Mouse (Mus musculus): ENCODE measurements around the gene Gnat3. TPM values are rescaled to one million over a fixed set of nuclear protein-coding genes. Genes with fewer than 3 reads are reported as not detected.
"Not testable (repeated sequence)": the region's sequence is repeated elsewhere in the genome, so short reads cannot be mapped to it uniquely, and the experiment has no call there.

The Gnat3 gene
- not detected in 2 replicates for polyA plus RNA-seq (2015; fragmentation: Nextera tagmentation; extraction: Ambion mirVana)

GRCm38 (mm10) chr5:17962249-17962648 lies at the start of gene Gnat3:
Gene Gnat3, plus strand, starts transcription at chr5:17962549.
- no peak within 1 kb of the TSS for H3K27ac ChIP-seq (ENCODE audit: low read length)
- no peaks in the 10 kb centered on the region for H3K27me3 ChIP-seq (ENCODE audit: control insufficient read depth, insufficient read depth, low read depth, low read length)
- no peak for ATAC-seq (ENCODE audit: low read depth)
- H3K36me3 ChIP-seq (ENCODE audit: control insufficient read depth, insufficient read depth) = no peaks in the 10 kb centered on the region
- no peak within 1 kb of the TSS for H3K9ac ChIP-seq (ENCODE audit: low read depth, low read length)
- 74% methylated on average over 5 of the region's 5 CpGs for WGBS (ENCODE audit: insufficient replicate concordance)
- H3K9me3 ChIP-seq (replicated peaks; ENCODE audit: control insufficient read depth, low read length) = no peaks in the 10 kb centered on the region
- H3K4me1 ChIP-seq (ENCODE audit: control insufficient read depth, low read depth, low read length) = no peaks in the 10 kb centered on the region
- no peak within 1 kb of the TSS for H3K4me2 ChIP-seq (ENCODE audit: low read depth, low read length)
- no peak within 1 kb of the TSS for H3K4me3 ChIP-seq (ENCODE audit: low read depth, low read length)

- H3K9ac ChIP-seq (ENCODE audit: low read depth, low read length) = no peak overlapping the region
- H3K4me1 ChIP-seq (ENCODE audit: control insufficient read depth, low read depth, low read length) = no peaks in the 10 kb centered on the region
- WGBS (ENCODE audit: insufficient replicate concordance) = 63% methylated on average over 5 of the region's 5 CpGs
- H3K27me3 ChIP-seq (ENCODE audit: control insufficient read depth, insufficient read depth, low read depth, low read length) = no peaks in the 10 kb centered on the region
- no peak overlapping the region for H3K4me3 ChIP-seq (ENCODE audit: low read depth, low read length)
- ATAC-seq (ENCODE audit: low read depth) = no peak
- H3K4me2 ChIP-seq (ENCODE audit: low read depth, low read length) = no peak overlapping the region
- H3K36me3 ChIP-seq (ENCODE audit: control insufficient read depth, insufficient read depth) = no peaks in the 10 kb centered on the region
- H3K27ac ChIP-seq (ENCODE audit: low read length) = no peak overlapping the region
- no peaks in the 10 kb centered on the region for H3K9me3 ChIP-seq (replicated peaks; ENCODE audit: control insufficient read depth, low read length)
Observed at GRCm38 (mm10) chr5:17918966-17919365, 43.4 kb upstream of the Gnat3 start.

- Histone ChIP-seq H3K4me1 (ENCODE audit: control insufficient read depth, low read depth, low read length) (no peaks in the 10 kb centered on the region), H3K36me3 (ENCODE audit: control insufficient read depth, insufficient read depth) (no peaks in the 10 kb centered on the region), H3K9me3 (replicated peaks; ENCODE audit: control insufficient read depth, low read length) (no peaks in the 10 kb centered on the region), H3K4me3 (ENCODE audit: low read depth, low read length) (no peak overlapping the region), H3K4me2 (ENCODE audit: low read depth, low read length) (no peak overlapping the region), H3K27ac (ENCODE audit: low read length) (no peak overlapping the region), H3K9ac (ENCODE audit: low read depth, low read length) (no peak overlapping the region), H3K27me3 (ENCODE audit: control insufficient read depth, insufficient read depth, low read depth, low read length) (no peaks in the 10 kb centered on the region)
- ATAC-seq (ENCODE audit: low read depth) = no peak
- 63% methylated on average over 3 of the region's 3 CpGs for whole genome bisulfite sequencing (ENCODE audit: insufficient replicate concordance)
Observed at GRCm38 (mm10) chr5:17923648-17924047, 38.7 kb upstream of the Gnat3 start.

GRCm38 (mm10) chr5:17924085-17924518 lies 38.2 kb upstream of the Gnat3 start:
- H3K9ac ChIP-seq (ENCODE audit: low read depth, low read length) = no peak overlapping the region
- no peak for ATAC-seq (ENCODE audit: low read depth)
- no peaks in the 10 kb centered on the region for H3K4me1 ChIP-seq (ENCODE audit: control insufficient read depth, low read depth, low read length)
- 32% methylated on average over 2 of the region's 2 CpGs for WGBS (ENCODE audit: insufficient replicate concordance)
- no peak overlapping the region for H3K4me2 ChIP-seq (ENCODE audit: low read depth, low read length)
- H3K36me3 ChIP-seq (ENCODE audit: control insufficient read depth, insufficient read depth) = no peaks in the 10 kb centered on the region
- no peak overlapping the region for H3K27ac ChIP-seq (ENCODE audit: low read length)
- no peaks in the 10 kb centered on the region for H3K9me3 ChIP-seq (replicated peaks; ENCODE audit: control insufficient read depth, low read length)
- H3K27me3 ChIP-seq (ENCODE audit: control insufficient read depth, insufficient read depth, low read depth, low read length) = no peaks in the 10 kb centered on the region
- no peak overlapping the region for H3K4me3 ChIP-seq (ENCODE audit: low read depth, low read length)

DNA sequence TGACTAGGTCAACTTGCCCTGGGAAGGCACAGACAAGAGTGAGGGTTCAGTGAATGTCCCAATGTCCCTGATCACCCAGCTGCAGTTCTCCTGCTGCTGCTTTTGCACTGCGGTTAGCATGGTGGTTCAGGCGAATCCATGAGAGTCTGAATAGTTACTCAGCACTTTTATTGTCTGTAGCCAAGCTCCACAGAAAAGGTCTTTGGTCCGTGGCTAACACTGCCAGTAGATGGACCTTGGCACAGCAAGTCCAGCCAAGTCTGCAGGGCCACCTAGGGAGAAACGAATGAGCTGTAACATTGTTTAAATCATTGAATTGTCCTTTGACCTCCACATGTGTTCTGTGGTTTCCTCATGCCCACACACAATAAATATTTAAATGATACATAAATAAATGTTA lies 33.9 kb upstream of the Gnat3 start:
- H3K4me3 ChIP-seq (ENCODE audit: low read depth, low read length) = no peak overlapping the region
- WGBS (ENCODE audit: insufficient replicate concordance) = 36% methylated on average over 4 of the region's 4 CpGs
- H3K36me3 ChIP-seq (ENCODE audit: control insufficient read depth, insufficient read depth) = no peaks in the 10 kb centered on the region
- H3K4me2 ChIP-seq (ENCODE audit: low read depth, low read length) = no peak overlapping the region
- no peaks in the 10 kb centered on the region for H3K9me3 ChIP-seq (replicated peaks; ENCODE audit: control insufficient read depth, low read length)
- no peak overlapping the region for H3K9ac ChIP-seq (ENCODE audit: low read depth, low read length)
- H3K27ac ChIP-seq (ENCODE audit: low read length) = no peak overlapping the region
- no peaks in the 10 kb centered on the region for H3K27me3 ChIP-seq (ENCODE audit: control insufficient read depth, insufficient read depth, low read depth, low read length)
- no peak for ATAC-seq (ENCODE audit: low read depth)
- H3K4me1 ChIP-seq (ENCODE audit: control insufficient read depth, low read depth, low read length) = no peaks in the 10 kb centered on the region

DNA sequence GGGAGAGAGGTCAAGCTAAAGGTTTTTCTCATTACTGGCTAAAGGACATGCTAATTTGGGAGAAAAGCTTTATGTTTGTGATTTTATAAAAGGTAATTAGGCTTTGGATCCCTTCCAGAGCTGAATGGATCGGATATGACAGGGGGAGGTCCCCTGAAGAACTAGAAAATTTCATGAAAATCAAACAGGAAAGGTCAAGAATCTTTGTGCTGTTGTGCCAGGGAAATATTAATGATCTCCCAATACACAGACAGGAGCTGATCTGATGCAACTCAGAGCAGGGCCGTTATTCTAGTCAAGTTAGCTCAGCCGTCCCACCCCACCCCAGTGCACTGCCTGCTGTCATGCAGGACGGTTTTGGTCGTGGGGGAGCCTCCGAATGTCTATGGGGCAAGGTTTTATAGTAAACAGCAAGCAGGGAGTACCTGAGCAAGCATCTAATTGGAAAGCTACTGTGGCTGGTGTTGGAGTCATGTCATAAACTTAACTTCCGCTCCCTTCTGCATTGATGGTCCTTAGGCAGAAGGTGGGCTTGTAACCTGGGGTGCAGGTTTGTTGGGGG lies 33.3 kb upstream of the Gnat3 start:
- ATAC-seq (ENCODE audit: low read depth) = no peak
- Histone ChIP-seq H3K27ac (ENCODE audit: low read length) (no peak overlapping the region), H3K9ac (ENCODE audit: low read depth, low read length) (no peak overlapping the region), H3K4me3 (ENCODE audit: low read depth, low read length) (no peak overlapping the region), H3K9me3 (replicated peaks; ENCODE audit: control insufficient read depth, low read length) (no peaks in the 10 kb centered on the region), H3K27me3 (ENCODE audit: control insufficient read depth, insufficient read depth, low read depth, low read length) (no peaks in the 10 kb centered on the region), H3K4me1 (ENCODE audit: control insufficient read depth, low read depth, low read length) (no peaks in the 10 kb centered on the region), H3K4me2 (ENCODE audit: low read depth, low read length) (no peak overlapping the region), H3K36me3 (ENCODE audit: control insufficient read depth, insufficient read depth) (no peaks in the 10 kb centered on the region)
- WGBS (ENCODE audit: insufficient replicate concordance) = 60% methylated on average over 7 of the region's 7 CpGs

DNA sequence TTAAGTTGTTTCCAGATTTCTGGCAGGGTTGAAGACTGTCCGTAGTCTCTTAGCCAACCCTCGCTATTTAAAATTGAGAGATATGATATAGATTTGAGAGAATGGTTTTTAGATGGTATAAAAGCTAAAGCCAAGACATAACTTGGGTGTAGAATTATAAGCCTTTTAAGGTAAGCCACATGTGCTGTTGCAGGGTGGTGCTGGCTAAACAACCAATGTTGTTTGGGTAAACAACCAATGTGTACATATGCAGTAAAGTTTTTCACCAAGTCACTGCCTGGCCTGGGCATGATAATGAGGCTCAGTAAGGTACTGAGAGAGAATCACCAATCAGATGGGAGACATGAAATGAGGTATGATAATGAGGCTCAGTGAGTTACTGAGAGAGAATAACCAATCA lies 30.8 kb upstream of the Gnat3 start:
- not testable (repeated sequence) for H3K4me1 ChIP-seq (ENCODE audit: control insufficient read depth, low read depth, low read length); H3K9me3 ChIP-seq (replicated peaks; ENCODE audit: control insufficient read depth, low read length); H3K27me3 ChIP-seq (ENCODE audit: control insufficient read depth, insufficient read depth, low read depth, low read length); H3K4me2 ChIP-seq (ENCODE audit: low read depth, low read length); H3K36me3 ChIP-seq (ENCODE audit: control insufficient read depth, insufficient read depth); H3K4me3 ChIP-seq (ENCODE audit: low read depth, low read length); H3K9ac ChIP-seq (ENCODE audit: low read depth, low read length); H3K27ac ChIP-seq (ENCODE audit: low read length)
- 88% methylated on average over 2 of the region's 2 CpGs for WGBS (ENCODE audit: insufficient replicate concordance)
- peak; percentile 63 for ATAC-seq (ENCODE audit: low read depth)

DNA sequence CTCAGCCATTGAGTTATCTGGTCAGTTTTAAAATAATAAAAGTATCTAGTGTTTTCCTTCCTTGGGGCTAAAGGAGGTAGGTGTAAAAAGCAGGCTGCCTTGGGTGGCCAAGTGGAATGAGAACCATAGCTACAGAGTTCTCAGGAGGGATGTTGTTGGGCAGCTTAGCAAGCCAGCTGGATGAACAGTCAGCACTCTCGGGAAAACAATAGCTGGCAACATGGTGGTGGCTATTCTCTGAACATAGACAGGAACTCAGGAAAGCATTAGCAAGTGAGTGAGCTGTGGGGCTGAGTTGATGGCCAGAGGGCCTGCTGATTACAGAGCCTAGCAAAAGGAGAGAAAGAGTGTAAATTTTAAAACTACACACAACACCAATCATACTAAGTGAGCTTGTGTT lies 27.8 kb upstream of the Gnat3 start:
- no peaks in the 10 kb centered on the region for H3K9me3 ChIP-seq (replicated peaks; ENCODE audit: control insufficient read depth, low read length)
- H3K36me3 ChIP-seq (ENCODE audit: control insufficient read depth, insufficient read depth) = no peaks in the 10 kb centered on the region
- H3K27ac ChIP-seq (ENCODE audit: low read length) = no peak overlapping the region
- 43% methylated on average over 1 of the region's 1 CpGs for WGBS (ENCODE audit: insufficient replicate concordance)
- H3K27me3 ChIP-seq (ENCODE audit: control insufficient read depth, insufficient read depth, low read depth, low read length) = no peaks in the 10 kb centered on the region
- H3K4me1 ChIP-seq (ENCODE audit: control insufficient read depth, low read depth, low read length) = peaks cover 5% of the 10 kb centered on the region
- no peak overlapping the region for H3K4me2 ChIP-seq (ENCODE audit: low read depth, low read length)
- H3K9ac ChIP-seq (ENCODE audit: low read depth, low read length) = no peak overlapping the region
- ATAC-seq (ENCODE audit: low read depth) = no peak
- no peak overlapping the region for H3K4me3 ChIP-seq (ENCODE audit: low read depth, low read length)

- ATAC-seq (ENCODE audit: low read depth) = peak; percentile 87
- Histone ChIP-seq H3K27me3 (ENCODE audit: control insufficient read depth, insufficient read depth, low read depth, low read length) (no peaks in the 10 kb centered on the region), H3K4me1 (ENCODE audit: control insufficient read depth, low read depth, low read length) (peaks cover 5% of the 10 kb centered on the region), H3K9ac (ENCODE audit: low read depth, low read length) (no peak overlapping the region), H3K27ac (ENCODE audit: low read length) (no peak overlapping the region), H3K4me3 (ENCODE audit: low read depth, low read length) (no peak overlapping the region), H3K36me3 (ENCODE audit: control insufficient read depth, insufficient read depth) (no peaks in the 10 kb centered on the region), H3K9me3 (replicated peaks; ENCODE audit: control insufficient read depth, low read length) (no peaks in the 10 kb centered on the region), H3K4me2 (ENCODE audit: low read depth, low read length) (no peak overlapping the region)
- WGBS (ENCODE audit: insufficient replicate concordance) = 46% methylated on average over 1 of the region's 1 CpGs
Observed at GRCm38 (mm10) chr5:17938170-17938939, 24.0 kb upstream of the Gnat3 start.
